Mouse (Mus musculus): Measurements from ENCODE around the gene Phf3. TPM values are rescaled to one million over a fixed set of nuclear protein-coding genes. Genes with fewer than 3 reads are reported as not detected.

The Phf3 gene
- total and polyA plus RNA-seq, 2 experiments from 2014 or later = 34.9 to 57.7 TPM

- ATAC-seq (ENCODE audit: low FRiP score) (no peak), DNase-seq (ENCODE audit: low spot score) (no peak)
- no peaks in the 10 kb centered on the region for H3K9me3 ChIP-seq (ENCODE audit: low read length)
- H3K4me2 ChIP-seq (ENCODE audit: low read depth, low read length, poor library complexity, severe bottlenecking) = no peak overlapping the region
- no peaks in the 10 kb centered on the region for H3K36me3 ChIP-seq (ENCODE audit: insufficient read depth, low read length)
- no peak overlapping the region for H3K9ac ChIP-seq (replicated peaks; ENCODE audit: low read length, poor library complexity, severe bottlenecking)
- no peak for TF ChIP-seq CTCF (IDR thresholded peaks at IDR 0.05)
- H3K4me3 ChIP-seq (ENCODE audit: low read depth, low read length) = no peak overlapping the region
- H3K4me1 ChIP-seq (ENCODE audit: insufficient read depth, low read length) = no peaks in the 10 kb centered on the region
- H3K27me3 ChIP-seq (ENCODE audit: insufficient read depth, low read length) = no peaks in the 10 kb centered on the region
- H3K27ac ChIP-seq (ENCODE audit: low read depth, low read length) = no peak overlapping the region
- WGBS = 91% methylated on average over 9 of the region's 9 CpGs
Measured at GRCm38 (mm10) chr1:30786583-30786982, 87.1 kb downstream of the Phf3 start.

- H3K4me2 ChIP-seq (ENCODE audit: low read depth, low read length, poor library complexity, severe bottlenecking) = no peak overlapping the region
- no peak overlapping the region for H3K4me3 ChIP-seq (ENCODE audit: low read depth, low read length)
- no peak for TF ChIP-seq CTCF (IDR thresholded peaks at IDR 0.05)
- ATAC-seq (ENCODE audit: low FRiP score) = no peak
- H3K9me3 ChIP-seq (ENCODE audit: low read length) = no peaks in the 10 kb centered on the region
- H3K4me1 ChIP-seq (ENCODE audit: insufficient read depth, low read length) = no peaks in the 10 kb centered on the region
- H3K9ac ChIP-seq (replicated peaks; ENCODE audit: low read length, poor library complexity, severe bottlenecking) = no peak overlapping the region
- 84% methylated on average over 6 of the region's 6 CpGs for WGBS
- H3K27me3 ChIP-seq (ENCODE audit: insufficient read depth, low read length) = no peaks in the 10 kb centered on the region
- H3K36me3 ChIP-seq (ENCODE audit: insufficient read depth, low read length) = no peaks in the 10 kb centered on the region
- no peak overlapping the region for H3K27ac ChIP-seq (ENCODE audit: low read depth, low read length)
- DNase-seq (ENCODE audit: low spot score) = no peak
Measured at GRCm38 (mm10) chr1:30783741-30784140, 90.0 kb downstream of the Phf3 start.

GRCm38 (mm10) chr1:30780293-30780692, 93.4 kb downstream of the Phf3 start:
- peak; percentile 63 for TF ChIP-seq CTCF (IDR thresholded peaks at IDR 0.05)
- WGBS = 48% methylated on average over 6 of the region's 6 CpGs
- Histone ChIP-seq H3K9me3 (ENCODE audit: low read length) (no peaks in the 10 kb centered on the region), H3K4me3 (ENCODE audit: low read depth, low read length) (no peak overlapping the region), H3K4me2 (ENCODE audit: low read depth, low read length, poor library complexity, severe bottlenecking) (no peak overlapping the region), H3K27ac (ENCODE audit: low read depth, low read length) (no peak overlapping the region), H3K9ac (replicated peaks; ENCODE audit: low read length, poor library complexity, severe bottlenecking) (no peak overlapping the region), H3K4me1 (ENCODE audit: insufficient read depth, low read length) (no peaks in the 10 kb centered on the region), H3K27me3 (ENCODE audit: insufficient read depth, low read length) (no peaks in the 10 kb centered on the region), H3K36me3 (ENCODE audit: insufficient read depth, low read length) (no peaks in the 10 kb centered on the region)
- ATAC-seq (ENCODE audit: low FRiP score) = no peak
- DNase-seq (ENCODE audit: low spot score) = peak; percentile 30

GRCm38 (mm10) chr1:30779562-30779961, 94.2 kb downstream of the Phf3 start:
- Histone ChIP-seq H3K27ac (ENCODE audit: low read depth, low read length) (no peak overlapping the region), H3K4me2 (ENCODE audit: low read depth, low read length, poor library complexity, severe bottlenecking) (no peak overlapping the region), H3K27me3 (ENCODE audit: insufficient read depth, low read length) (no peaks in the 10 kb centered on the region), H3K4me1 (ENCODE audit: insufficient read depth, low read length) (no peaks in the 10 kb centered on the region), H3K9ac (replicated peaks; ENCODE audit: low read length, poor library complexity, severe bottlenecking) (no peak overlapping the region), H3K9me3 (ENCODE audit: low read length) (no peaks in the 10 kb centered on the region), H3K4me3 (ENCODE audit: low read depth, low read length) (no peak overlapping the region), H3K36me3 (ENCODE audit: insufficient read depth, low read length) (no peaks in the 10 kb centered on the region)
- TF ChIP-seq CTCF (IDR thresholded peaks at IDR 0.05) = no peak
- WGBS = 95% methylated on average over 3 of the region's 3 CpGs
- DNase-seq (ENCODE audit: low spot score) = no peak
- ATAC-seq (ENCODE audit: low FRiP score) = no peak

- Histone ChIP-seq H3K4me3 (ENCODE audit: low read depth, low read length) (no peak overlapping the region), H3K9me3 (ENCODE audit: low read length) (no peaks in the 10 kb centered on the region), H3K27me3 (ENCODE audit: insufficient read depth, low read length) (no peaks in the 10 kb centered on the region), H3K27ac (ENCODE audit: low read depth, low read length) (no peak overlapping the region), H3K36me3 (ENCODE audit: insufficient read depth, low read length) (no peaks in the 10 kb centered on the region), H3K9ac (replicated peaks; ENCODE audit: low read length, poor library complexity, severe bottlenecking) (no peak overlapping the region), H3K4me1 (ENCODE audit: insufficient read depth, low read length) (no peaks in the 10 kb centered on the region), H3K4me2 (ENCODE audit: low read depth, low read length, poor library complexity, severe bottlenecking) (peak overlapping the region; percentile 34)
- ATAC-seq (ENCODE audit: low FRiP score) (no peak), DNase-seq (ENCODE audit: low spot score) (peak; percentile 66)
- 19% methylated on average over 14 of the region's 14 CpGs for WGBS
- TF ChIP-seq CTCF (IDR thresholded peaks at IDR 0.05) = peak; percentile 90
Measured at GRCm38 (mm10) chr1:30778374-30779005, 95.2 kb downstream of the Phf3 start.

- 58% methylated on average over 2 of the region's 2 CpGs for WGBS
- H3K4me3 ChIP-seq (ENCODE audit: low read depth, low read length) = no peak overlapping the region
- H3K9me3 ChIP-seq (ENCODE audit: low read length) = no peaks in the 10 kb centered on the region
- no peaks in the 10 kb centered on the region for H3K36me3 ChIP-seq (ENCODE audit: insufficient read depth, low read length)
- H3K4me2 ChIP-seq (ENCODE audit: low read depth, low read length, poor library complexity, severe bottlenecking) = no peak overlapping the region
- H3K27ac ChIP-seq (ENCODE audit: low read depth, low read length) = no peak overlapping the region
- ATAC-seq (ENCODE audit: low FRiP score) = no peak
- no peak overlapping the region for H3K9ac ChIP-seq (replicated peaks; ENCODE audit: low read length, poor library complexity, severe bottlenecking)
- no peaks in the 10 kb centered on the region for H3K27me3 ChIP-seq (ENCODE audit: insufficient read depth, low read length)
- TF ChIP-seq CTCF (IDR thresholded peaks at IDR 0.05) = peak; percentile 34
- DNase-seq (ENCODE audit: low spot score) = no peak
- H3K4me1 ChIP-seq (ENCODE audit: insufficient read depth, low read length) = no peaks in the 10 kb centered on the region
Measured at GRCm38 (mm10) chr1:30776196-30776595, 97.5 kb downstream of the Phf3 start.

Measured in midbrain, postnatal 0 days (tissue).